Mouse (Mus musculus) T-helper 1 cell (primary cell): ENCODE data around the gene Mrps24.

ENCODE experiments used
- in situ Hi-C: fragments of 300-600 bp; cut with MboI, MseI; formaldehyde crosslinking; loops from one replicate; pipeline ENCODE4 v1.15.1; 2025; ENCODE audit warnings: high pct_unique_total_duplicates

Gene Mrps24

GRCm38 (mm10) chr11:5715630-5716105 lies at the start of gene Mrps24:
TSS of gene Mrps24 (minus strand) at chr11:5715680.
- in situ Hi-C loops, result no loop called here

GRCm38 (mm10) chr11:5762633-5762982 lies 47.1 kb upstream of the Mrps24 start:
- in situ Hi-C loops, result no loop called here

- in situ Hi-C loops, result no loop called here
These were observed 46.5 kb upstream of the Mrps24 start, which contains the start of gene Urgcp for GRCm38 (mm10) chr11:5761820-5762632. TSS of gene Urgcp (minus strand) at chr11:5762376.

- in situ Hi-C loops, result no loop called here
These were observed 38.3 kb upstream of the Mrps24 start for GRCm38 (mm10) chr11:5753755-5754154.

- in situ Hi-C loops, result no loop called here
These were observed 29.5 kb upstream of the Mrps24 start for GRCm38 (mm10) chr11:5744951-5745350.

- in situ Hi-C loops, result no loop called here
These were observed 26.6 kb upstream of the Mrps24 start for GRCm38 (mm10) chr11:5742106-5742505.

GRCm38 (mm10) chr11:5740965-5741627 lies 25.6 kb upstream of the Mrps24 start:
- in situ Hi-C loops, result no loop called here

GRCm38 (mm10) chr11:5740599-5740964 lies 25.1 kb upstream of the Mrps24 start:
- in situ Hi-C loops, result no loop called here

- in situ Hi-C loops, result no loop called here
These were observed 24.4 kb upstream of the Mrps24 start for GRCm38 (mm10) chr11:5739846-5740245.

GRCm38 (mm10) chr11:5738888-5739632 lies 23.6 kb upstream of the Mrps24 start:
- in situ Hi-C loops, result no loop called here

- in situ Hi-C loops, result no loop called here
These were observed 21.7 kb upstream of the Mrps24 start for GRCm38 (mm10) chr11:5737137-5737536.

GRCm38 (mm10) chr11:5734323-5734722 lies 18.8 kb upstream of the Mrps24 start:
- in situ Hi-C loops, result no loop called here

- in situ Hi-C loops, result no loop called here
These were observed 16.9 kb upstream of the Mrps24 start for GRCm38 (mm10) chr11:5732401-5732800.

GRCm38 (mm10) chr11:5729582-5729981 lies 14.1 kb upstream of the Mrps24 start:
- in situ Hi-C loops, result no loop called here

- in situ Hi-C loops, result no loop called here
These were observed 3.3 kb upstream of the Mrps24 start for GRCm38 (mm10) chr11:5718611-5719354.

GRCm38 (mm10) chr11:5716938-5717705 lies 1.6 kb upstream of the Mrps24 start:
- in situ Hi-C loops, result no loop called here

GRCm38 (mm10) chr11:5716246-5716645 lies 766 bp upstream of the Mrps24 start:
- in situ Hi-C loops, result no loop called here

- in situ Hi-C loops, result no loop called here
These were observed 301 bp downstream of the Mrps24 start for GRCm38 (mm10) chr11:5715179-5715578.

GRCm38 (mm10) chr11:5707530-5708353 lies 7.7 kb downstream of the Mrps24 start:
- in situ Hi-C loops, result no loop called here
